Mouse (Mus musculus) stomach, postnatal 0 days (tissue): ENCODE data around the gene Abca14. TPM values are rescaled to one million over a fixed set of nuclear protein-coding genes. Genes with fewer than 3 reads are reported as not detected.
"Not testable (repeated sequence)": the region's sequence is repeated elsewhere in the genome, so short reads cannot be mapped to it uniquely, and the experiment has no call there.

ENCODE experiments used
- ATAC-seq: fragments of 200-750 bp; cut with Nextera tagmentation; 2 replicates; pipeline ENCODE4 v1.8.0; 2017; ENCODE audit not compliant: low FRiP score, low TSS enrichment
- DNase-seq: peaks from one replicate; pipeline ENCODE4 v3.0.0-alpha.2; 2016; ENCODE audit warnings: low spot score
- H3K27ac ChIP-seq: fragments of 300-500 bp; sonication (generic); replicated peaks from 2 replicates; pipeline ENCODE4 v1.5.1; 2014; ENCODE audit warnings: mild to moderate bottlenecking, control low read depth
- H3K27me3 ChIP-seq: fragments of 300-500 bp; sonication (generic); 2 replicates; pipeline ENCODE4 v1.6.1; 2014; ENCODE audit warnings: low read length; ENCODE audit not compliant: control insufficient read depth, insufficient read depth
- H3K36me3 ChIP-seq: fragments of 300-500 bp; sonication (generic); 2 replicates; pipeline ENCODE4 v1.6.1; 2014; ENCODE audit warnings: low read length, mixed read lengths; ENCODE audit not compliant: control insufficient read depth, insufficient read depth
- H3K4me1 ChIP-seq: fragments of 300-500 bp; sonication (generic); replicated peaks from 2 replicates; pipeline ENCODE4 v1.6.1; 2014; ENCODE audit warnings: antibody characterized with exemption; ENCODE audit not compliant: control insufficient read depth, insufficient read depth
- H3K4me2 ChIP-seq: fragments of 300-500 bp; sonication (generic); replicated peaks from 2 replicates; pipeline ENCODE4 v1.6.1; 2014; ENCODE audit warnings: low read depth, mild to moderate bottlenecking, control low read depth, moderate library complexity
- H3K4me3 ChIP-seq: fragments of 300-500 bp; sonication (generic); 2 replicates; pipeline ENCODE4 v1.5.1; 2014; ENCODE audit warnings: low read depth, low read length, control low read depth
- H3K9ac ChIP-seq: fragments of 300-500 bp; sonication (generic); 2 replicates; pipeline ENCODE4 v1.6.1; 2014; ENCODE audit warnings: mild to moderate bottlenecking, low read length, control low read depth, mixed read lengths
- H3K9me3 ChIP-seq: fragments of 300-500 bp; sonication (generic); 2 replicates; pipeline ENCODE4 v1.6.1; 2016; ENCODE audit warnings: low read length; ENCODE audit not compliant: control insufficient read depth
- CTCF ChIP-seq: IDR thresholded peaks from 2 replicates; pipeline ENCODE4 v1.5.1; 2016; ENCODE audit warnings: antibody characterized with exemption, low read depth, mild to moderate bottlenecking, moderate library complexity
- EP300 ChIP-seq: optimal IDR thresholded peaks from 2 replicates; pipeline ENCODE3; 2016; ENCODE audit warnings: antibody characterized with exemption
- WGBS: fragments of 180-500 bp; shearing (Covaris S2); extraction: QIAGEN DNeasy Blood & Tissue Kit; methylation state at CpG from one replicate; pipeline ENCODE4 v1.1.7; 2014; 5-methylcytosine and 5-hydroxymethylcytosine counted together
- polyA plus RNA-seq: library from polyadenylated mRNA; unstranded; fragments of >200 nt; fragmentation: Nextera tagmentation; extraction: Ambion mirVana; gene quantifications from 2 replicates; pipeline ENCODE4 v1.2.1, GENCODE M21; 2015

The Abca14 gene
- polyA plus RNA-seq, 1 experiment from 2014 or later = not detected

- no peaks in the 10 kb centered on the region for H3K9me3 ChIP-seq
- no peak overlapping the region for H3K4me3 ChIP-seq
- H3K36me3 ChIP-seq = no peaks in the 10 kb centered on the region
- no peaks in the 10 kb centered on the region for H3K27me3 ChIP-seq
- H3K4me1 ChIP-seq = no peaks in the 10 kb centered on the region
- no peak overlapping the region for H3K9ac ChIP-seq
- no peak overlapping the region for H3K4me2 ChIP-seq
- DNase-seq = no peak
- no peak overlapping the region for H3K27ac ChIP-seq
- TF ChIP-seq EP300 = no peak
- peak; percentile 64 for TF ChIP-seq CTCF
- ATAC-seq = no peak
Observed at GRCm38 (mm10) chr7:120241092-120241491, 37.3 kb downstream of the Abca14 start.

GRCm38 (mm10) chr7:120271135-120271991, 67.6 kb downstream of the Abca14 start:
- ATAC-seq (no peak), DNase-seq (no peak)
- TF ChIP-seq CTCF (no peak), EP300 (no peak)
- Histone ChIP-seq H3K27ac (no peak overlapping the region), H3K4me2 (no peak overlapping the region), H3K9me3 (no peaks in the 10 kb centered on the region), H3K36me3 (no peaks in the 10 kb centered on the region), H3K4me1 (no peaks in the 10 kb centered on the region), H3K4me3 (no peak overlapping the region), H3K9ac (no peak overlapping the region), H3K27me3 (no peaks in the 10 kb centered on the region)
- WGBS = 67% methylated on average over 7 of the region's 7 CpGs

- TF ChIP-seq EP300 (no peak), CTCF (no peak)
- no peak for ATAC-seq
- Histone ChIP-seq H3K9ac (no peak overlapping the region), H3K27me3 (no peaks in the 10 kb centered on the region), H3K4me3 (no peak overlapping the region), H3K4me1 (no peaks in the 10 kb centered on the region), H3K9me3 (no peaks in the 10 kb centered on the region), H3K27ac (no peak overlapping the region), H3K36me3 (no peaks in the 10 kb centered on the region), H3K4me2 (no peak overlapping the region)
- DNase-seq = no peak
- WGBS = 73% methylated on average over 7 of the region's 7 CpGs
Observed at GRCm38 (mm10) chr7:120272110-120272509, 68.3 kb downstream of the Abca14 start.

- H3K36me3 ChIP-seq = no peaks in the 10 kb centered on the region
- peak; percentile 15 for DNase-seq
- H3K4me3 ChIP-seq = no peak overlapping the region
- H3K4me2 ChIP-seq = no peak overlapping the region
- no peak for TF ChIP-seq CTCF
- TF ChIP-seq EP300 = no peak
- H3K9ac ChIP-seq = no peak overlapping the region
- no peak for ATAC-seq
- H3K4me1 ChIP-seq = no peaks in the 10 kb centered on the region
- H3K27me3 ChIP-seq = no peaks in the 10 kb centered on the region
- no peak overlapping the region for H3K27ac ChIP-seq
- WGBS = 67% methylated on average over 3 of the region's 3 CpGs
- H3K9me3 ChIP-seq = no peaks in the 10 kb centered on the region
Observed at GRCm38 (mm10) chr7:120285286-120285685, 81.5 kb downstream of the Abca14 start.

GRCm38 (mm10) chr7:120316086-120316485, 112.3 kb downstream of the Abca14 start:
- no peak for ATAC-seq
- Histone ChIP-seq H3K4me2 (no peak overlapping the region), H3K36me3 (no peaks in the 10 kb centered on the region), H3K27me3 (no peaks in the 10 kb centered on the region), H3K9me3 (no peaks in the 10 kb centered on the region), H3K9ac (no peak overlapping the region), H3K27ac (no peak overlapping the region), H3K4me3 (no peak overlapping the region), H3K4me1 (no peaks in the 10 kb centered on the region)
- 41% methylated on average over 1 of the region's 1 CpGs for WGBS
- no peak for DNase-seq
- TF ChIP-seq CTCF (no peak), EP300 (no peak)

- WGBS = 35% methylated on average over 4 of the region's 4 CpGs
- Histone ChIP-seq H3K9me3 (no peaks in the 10 kb centered on the region), H3K9ac (no peak overlapping the region), H3K4me2 (no peak overlapping the region), H3K27me3 (no peaks in the 10 kb centered on the region), H3K36me3 (no peaks in the 10 kb centered on the region), H3K4me3 (no peak overlapping the region), H3K27ac (no peak overlapping the region), H3K4me1 (no peaks in the 10 kb centered on the region)
- no peak for DNase-seq
- TF ChIP-seq EP300 (no peak), CTCF (no peak)
- ATAC-seq = no peak
Observed at GRCm38 (mm10) chr7:120322963-120323362, 119.2 kb downstream of the Abca14 start.

GRCm38 (mm10) chr7:120325911-120326310, 122.2 kb downstream of the Abca14 start:
- H3K4me2 ChIP-seq, H3K9ac ChIP-seq, H3K4me3 ChIP-seq, H3K9me3 ChIP-seq, H3K27me3 ChIP-seq, DNase-seq, ATAC-seq, H3K4me1 ChIP-seq, H3K27ac ChIP-seq, H3K36me3 ChIP-seq: not testable (repeated sequence)
- WGBS = 71% methylated on average over 2 of the region's 2 CpGs
